Mouse (Mus musculus): ENCODE measurements around the gene Mrps21.

Mrps21 gene

GRCm38 (mm10) chr3:95842503-95843214, 28.7 kb downstream of the Mrps21 start:
- no peak for DNase-seq

- DNase-seq: no peak
These were observed 32.1 kb downstream of the Mrps21 start for GRCm38 (mm10) chr3:95839250-95839649.

- no peak for DNase-seq
These were observed 42.3 kb downstream of the Mrps21 start for GRCm38 (mm10) chr3:95829053-95829452.

GRCm38 (mm10) chr3:95826275-95826674, 45.0 kb downstream of the Mrps21 start:
- no peak for DNase-seq

GRCm38 (mm10) chr3:95820046-95821010, 51.0 kb downstream of the Mrps21 start:
- DNase-seq: no peak

GRCm38 (mm10) chr3:95819351-95819985, 51.9 kb downstream of the Mrps21 start:
- peak; percentile 100 for DNase-seq

- DNase-seq: peak; percentile 81
These were observed 52.6 kb downstream of the Mrps21 start, which contains the start of gene Rprd2 for GRCm38 (mm10) chr3:95818571-95819288. Gene Rprd2 (minus strand): TSS chr3:95818863.

- peak; percentile 56 for DNase-seq
These were observed 53.2 kb downstream of the Mrps21 start for GRCm38 (mm10) chr3:95818026-95818511.

- no peak for DNase-seq
These were observed 54.6 kb downstream of the Mrps21 start for GRCm38 (mm10) chr3:95816681-95817080.

All from lung, postnatal 10 days (tissue).